Mouse (Mus musculus) heart, embryonic 12.5 days (tissue): Measurements from ENCODE around the gene Gng2. TPM values are rescaled to one million over a fixed set of nuclear protein-coding genes. Genes with fewer than 3 reads are reported as not detected.

Experiments
- ATAC-seq: fragments of 200-750 bp; cut with Nextera tagmentation; 2 replicates; pipeline ENCODE4 v1.8.0; 2017; ENCODE audit warnings: moderate TSS enrichment, moderate library complexity; ENCODE audit not compliant: insufficient number of reproducible peaks, low FRiP score
- H3K27ac ChIP-seq: fragments of 300-500 bp; sonication (generic); 2 replicates; pipeline ENCODE4 v1.5.1; 2016; ENCODE audit warnings: mild to moderate bottlenecking, moderate library complexity; ENCODE audit not compliant: poor library complexity, severe bottlenecking
- H3K27me3 ChIP-seq: fragments of 300-500 bp; sonication (generic); replicated peaks from 2 replicates; pipeline ENCODE4 v1.6.1; 2016; ENCODE audit warnings: mild to moderate bottlenecking, moderate library complexity
- H3K36me3 ChIP-seq: fragments of 300-500 bp; sonication (generic); 2 replicates; pipeline ENCODE4 v1.6.1; 2016; ENCODE audit warnings: mild to moderate bottlenecking, moderate library complexity
- H3K4me1 ChIP-seq: fragments of 300-500 bp; sonication (generic); replicated peaks from 2 replicates; pipeline ENCODE4 v1.6.1; 2016; ENCODE audit warnings: mild to moderate bottlenecking
- H3K4me2 ChIP-seq: fragments of 300-500 bp; sonication (generic); 2 replicates; pipeline ENCODE4 v1.6.1; 2016; ENCODE audit warnings: mild to moderate bottlenecking, moderate library complexity
- H3K4me3 ChIP-seq: fragments of 300-500 bp; sonication (generic); 2 replicates; pipeline ENCODE4 v1.5.1; 2016; ENCODE audit warnings: mild to moderate bottlenecking
- H3K9ac ChIP-seq: fragments of 300-500 bp; sonication (generic); 2 replicates; pipeline ENCODE4 v1.6.1; 2016; ENCODE audit warnings: mild to moderate bottlenecking, moderate library complexity
- H3K9me3 ChIP-seq: fragments of 300-500 bp; sonication (generic); replicated peaks from 2 replicates; pipeline ENCODE4 v1.6.1; 2016; ENCODE audit warnings: mild to moderate bottlenecking, moderate library complexity
- WGBS: fragments of 180-500 bp; shearing (Covaris S2); methylation state at CpG from one replicate; pipeline ENCODE4 v1.1.7; 2016; 5-methylcytosine and 5-hydroxymethylcytosine counted together
- polyA plus RNA-seq: library from polyadenylated mRNA; unstranded; fragments of >200 nt; fragmentation: Nextera tagmentation; extraction: Ambion mirVana; gene quantifications from 2 replicates; pipeline ENCODE4 v1.2.1, GENCODE M21; 2016

The Gng2 gene
- polyA plus RNA-seq, 1 experiment from 2014 or later = 31.2 TPM

GRCm38 (mm10) chr14:19933314-19933713 lies 44.1 kb downstream of the Gng2 start:
- WGBS = 36% methylated on average over 6 of the region's 6 CpGs
- no peaks in the 10 kb centered on the region for H3K36me3 ChIP-seq
- H3K27ac ChIP-seq = no peak overlapping the region; the same call in 1 of the 2 replicates
- no peak overlapping the region for H3K4me3 ChIP-seq
- H3K4me1 ChIP-seq = peaks cover 25% of the 10 kb centered on the region
- peak overlapping the region; percentile 15 for H3K4me2 ChIP-seq
- no peak overlapping the region for H3K9ac ChIP-seq
- no peaks in the 10 kb centered on the region for H3K27me3 ChIP-seq
- ATAC-seq = no peak; the same call in 1 of the 2 replicates
- H3K9me3 ChIP-seq = 0 out of 2 replicates have a peak, but pooled peaks cover 4% of the 10 kb centered on the region

- ATAC-seq = no peak
- Histone ChIP-seq H3K36me3 (peaks cover 2% of the 10 kb centered on the region; the same call in 1 of the 2 replicates), H3K4me2 (0 out of 2 replicates have a peak overlapping the region, but pooled peaks have one; percentile 2), H3K27ac (no peak overlapping the region), H3K4me3 (no peak overlapping the region), H3K9me3 (peaks cover 5% of the 10 kb centered on the region; the same call in 1 of the 2 replicates), H3K4me1 (peaks cover 47% of the 10 kb centered on the region), H3K27me3 (no peaks in the 10 kb centered on the region), H3K9ac (no peak overlapping the region)
- WGBS = 10% methylated on average over 6 of the region's 6 CpGs
Measured at GRCm38 (mm10) chr14:19927879-19928278, 49.5 kb downstream of the Gng2 start.

GRCm38 (mm10) chr14:19927156-19927555 lies 50.3 kb downstream of the Gng2 start:
- H3K9ac ChIP-seq = no peak overlapping the region
- ATAC-seq = no peak
- no peak overlapping the region for H3K4me3 ChIP-seq
- peaks cover 45% of the 10 kb centered on the region for H3K4me1 ChIP-seq
- peaks cover 2% of the 10 kb centered on the region; the same call in 1 of the 2 replicates for H3K36me3 ChIP-seq
- H3K27ac ChIP-seq = no peak overlapping the region
- no peak overlapping the region for H3K4me2 ChIP-seq
- 45% methylated on average over 2 of the region's 2 CpGs for WGBS
- H3K27me3 ChIP-seq = no peaks in the 10 kb centered on the region
- peaks cover 5% of the 10 kb centered on the region; the same call in 1 of the 2 replicates for H3K9me3 ChIP-seq

- H3K27ac ChIP-seq = no peak overlapping the region
- H3K36me3 ChIP-seq = peaks cover 2% of the 10 kb centered on the region; the same call in 1 of the 2 replicates
- no peaks in the 10 kb centered on the region for H3K27me3 ChIP-seq
- ATAC-seq = no peak
- H3K4me3 ChIP-seq = no peak overlapping the region
- H3K9me3 ChIP-seq = peaks cover 5% of the 10 kb centered on the region; the same call in 1 of the 2 replicates
- no peak overlapping the region for H3K9ac ChIP-seq
- H3K4me2 ChIP-seq = no peak overlapping the region
- peaks cover 45% of the 10 kb centered on the region for H3K4me1 ChIP-seq
- 56% methylated on average over 8 of the region's 8 CpGs for WGBS
Measured at GRCm38 (mm10) chr14:19926312-19926711, 51.1 kb downstream of the Gng2 start.

GRCm38 (mm10) chr14:19925157-19925556 lies 52.3 kb downstream of the Gng2 start:
- no peak overlapping the region for H3K27ac ChIP-seq
- WGBS = 63% methylated on average over 6 of the region's 6 CpGs

GRCm38 (mm10) chr14:19924086-19924485 lies 53.3 kb downstream of the Gng2 start:
- Histone ChIP-seq H3K36me3 (peaks cover 2% of the 10 kb centered on the region; the same call in 1 of the 2 replicates), H3K9me3 (peaks cover 5% of the 10 kb centered on the region; the same call in 1 of the 2 replicates), H3K27ac (no peak overlapping the region), H3K4me2 (no peak overlapping the region), H3K27me3 (no peaks in the 10 kb centered on the region), H3K4me1 (peaks cover 43% of the 10 kb centered on the region), H3K9ac (no peak overlapping the region), H3K4me3 (no peak overlapping the region)
- ATAC-seq = no peak
- WGBS = 86% methylated on average over 2 of the region's 2 CpGs

More at GRCm38 (mm10) chr14:19925157-19925556, 52.3 kb downstream of the Gng2 start:
- no peaks in the 10 kb centered on the region for H3K27me3 ChIP-seq
- no peak overlapping the region for H3K4me3 ChIP-seq
- H3K9ac ChIP-seq = no peak overlapping the region
- no peak overlapping the region for H3K4me2 ChIP-seq
- peaks cover 5% of the 10 kb centered on the region; the same call in 1 of the 2 replicates for H3K9me3 ChIP-seq
- H3K4me1 ChIP-seq = peaks cover 50% of the 10 kb centered on the region
- peaks cover 2% of the 10 kb centered on the region; the same call in 1 of the 2 replicates for H3K36me3 ChIP-seq
- ATAC-seq = no peak

GRCm38 (mm10) chr14:19920254-19920691 lies 57.2 kb downstream of the Gng2 start:
- Histone ChIP-seq H3K9me3 (peaks cover 5% of the 10 kb centered on the region; the same call in 1 of the 2 replicates), H3K4me2 (0 out of 2 replicates have a peak overlapping the region, but pooled peaks have one; percentile 7), H3K4me3 (no peak overlapping the region), H3K9ac (no peak overlapping the region), H3K27ac (no peak overlapping the region), H3K36me3 (peaks cover 2% of the 10 kb centered on the region; the same call in 1 of the 2 replicates), H3K27me3 (no peaks in the 10 kb centered on the region), H3K4me1 (peaks cover 13% of the 10 kb centered on the region; the same call in 1 of the 2 replicates)
- ATAC-seq = peak; percentile 51; the same call in 1 of the 2 replicates
- WGBS = 47% methylated on average over 13 of the region's 13 CpGs

- 0 out of 2 replicates have a peak overlapping the region, but pooled peaks have one; percentile 7 for H3K4me2 ChIP-seq
- ATAC-seq = no peak
Measured at GRCm38 (mm10) chr14:19919789-19920188, 57.6 kb downstream of the Gng2 start.

GRCm38 (mm10) chr14:19917534-19917933 lies 59.9 kb downstream of the Gng2 start:
- Histone ChIP-seq H3K4me3 (no peak overlapping the region), H3K9ac (no peak overlapping the region), H3K4me2 (no peak overlapping the region), H3K27me3 (no peaks in the 10 kb centered on the region), H3K36me3 (no peaks in the 10 kb centered on the region), H3K4me1 (peaks cover 10% of the 10 kb centered on the region; the same call in 1 of the 2 replicates), H3K27ac (no peak overlapping the region), H3K9me3 (no peaks in the 10 kb centered on the region)
- ATAC-seq = no peak
- 82% methylated on average over 7 of the region's 7 CpGs for WGBS

More at GRCm38 (mm10) chr14:19919789-19920188, 57.6 kb downstream of the Gng2 start:
- Histone ChIP-seq H3K27me3 (no peaks in the 10 kb centered on the region), H3K4me1 (peaks cover 10% of the 10 kb centered on the region; the same call in 1 of the 2 replicates), H3K4me3 (no peak overlapping the region), H3K9me3 (peaks cover 5% of the 10 kb centered on the region; the same call in 1 of the 2 replicates), H3K36me3 (peaks cover 2% of the 10 kb centered on the region; the same call in 1 of the 2 replicates), H3K9ac (no peak overlapping the region), H3K27ac (no peak overlapping the region)
- 52% methylated on average over 7 of the region's 7 CpGs for WGBS

- H3K9me3 ChIP-seq = no peaks in the 10 kb centered on the region
- no peak overlapping the region for H3K27ac ChIP-seq
- peaks cover 10% of the 10 kb centered on the region; the same call in 1 of the 2 replicates for H3K4me1 ChIP-seq
- no peak overlapping the region for H3K4me2 ChIP-seq
- 72% methylated on average over 2 of the region's 2 CpGs for WGBS
- no peak for ATAC-seq
- no peaks in the 10 kb centered on the region for H3K36me3 ChIP-seq
- no peak overlapping the region for H3K9ac ChIP-seq
- H3K27me3 ChIP-seq = no peaks in the 10 kb centered on the region
- H3K4me3 ChIP-seq = no peak overlapping the region
Measured at GRCm38 (mm10) chr14:19916315-19916714, 61.1 kb downstream of the Gng2 start.

- Histone ChIP-seq H3K4me3 (no peak overlapping the region), H3K4me2 (no peak overlapping the region), H3K27me3 (no peaks in the 10 kb centered on the region), H3K4me1 (no peaks in the 10 kb centered on the region), H3K9ac (no peak overlapping the region), H3K27ac (no peak overlapping the region), H3K36me3 (no peaks in the 10 kb centered on the region), H3K9me3 (no peaks in the 10 kb centered on the region)
- 77% methylated on average over 3 of the region's 3 CpGs for WGBS
- no peak for ATAC-seq
Measured at GRCm38 (mm10) chr14:19912891-19913290, 64.5 kb downstream of the Gng2 start.
